26 mouse cellular contexts compared by ENCODE assay signal in genomic region chr13:18338910-18339501, GRCm38 (mm10). TPM values are rescaled to one million over a fixed set of nuclear protein-coding genes. Genes with fewer than 3 reads are reported as not detected.
DNase-seq lines count a peak whose midpoint lies in the region; ATAC-seq and TF ChIP-seq lines count a peak whose summit lies in the region.
"Had no signal": no experiment of that assay in that cellular context is flagged by ENCODE, and none has a peak within 500 bp of the region (broad histone marks: within the 10 kb centered on the region; RNA-seq: fewer than 3 reads in every experiment).

No protein-coding gene starts in this region.

- no peak overlapping the region for H3K4me2 ChIP-seq in forebrain, postnatal 0 days (ENCODE audit: low read depth)
- H3K4me2 ChIP-seq in forebrain, embryonic 12.5 days, result no peak overlapping the region
- H3K4me2 ChIP-seq: heart, embryonic 15.5 days; lung, embryonic 15.5 days; neural tube, embryonic 12.5 days had no signal

- H3K4me3 ChIP-seq in forebrain, postnatal 0 days (ENCODE audit: low read depth, low read length), result no peak overlapping the region
- H3K4me3 ChIP-seq in forebrain, embryonic 12.5 days (replicated peaks), result no peak overlapping the region
- H3K4me3 ChIP-seq: heart, adult 2 months; heart, embryonic 15.5 days; layer of hippocampus, adult 2 months; lung, embryonic 15.5 days; midbrain, embryonic 10.5 days; neural tube, embryonic 12.5 days had no signal

- no peak for DNase-seq in forebrain, postnatal 0 days
- peak; percentile 8 to 28 for DNase-seq in layer of hippocampus, adult 18-20 months (ENCODE audit: low spot score in 2 of 2)
- no peak for DNase-seq in layer of hippocampus, adult 9-10 months (ENCODE audit: low spot score)
- peak; percentile 18 to 32 for DNase-seq in right cerebral cortex, adult 2 months (ENCODE audit: low spot score in 2 of 2)
- DNase-seq in right cerebral cortex, postnatal 14 days, result no peak
- DNase-seq in heart, postnatal 10 days, result no peak
- DNase-seq: adrenal gland, postnatal 10 days; cerebellum, adult 9-11 months; gastrocnemius, postnatal 25 days; heart, adult 2 months; kidney, adult 11 months; spleen, adult 18-20 months; thymus, postnatal 4 days had no signal

- peak; percentile 19; the same call in 1 of the 2 replicates for ATAC-seq in forebrain, postnatal 0 days
- no peak for ATAC-seq in forebrain, embryonic 12.5 days (ENCODE audit: low FRiP score)
- no peak for ATAC-seq in erythroblast, adult 5-6 weeks (replicated peaks; ENCODE audit: low FRiP score, poor library complexity, severe bottlenecking)
- ATAC-seq: activated CD4-positive, CD25-positive, alpha-beta regulatory T cell, adult 4 months had no signal

- TF ChIP-seq CTCF in forebrain, postnatal 0 days (IDR thresholded peaks at IDR 0.05; ENCODE audit: low read depth), result no peak

- no peak overlapping the region for H3K27ac ChIP-seq in forebrain, postnatal 0 days (ENCODE audit: low read depth, low read length)
- H3K27ac ChIP-seq in forebrain, embryonic 12.5 days, result no peak overlapping the region
- H3K27ac ChIP-seq: heart, adult 2 months; heart, embryonic 15.5 days; kidney, postnatal 0 days; layer of hippocampus, adult 2 months; liver, embryonic 14.5 days; lung, embryonic 15.5 days; macrophage; midbrain, embryonic 10.5 days; neural tube, embryonic 12.5 days had no signal

- no peaks in the 10 kb centered on the region for H3K9me3 ChIP-seq in forebrain, postnatal 0 days (ENCODE audit: low read length)
- H3K9me3 ChIP-seq in forebrain, embryonic 12.5 days, result no peaks in the 10 kb centered on the region
- H3K9me3 ChIP-seq: heart, embryonic 15.5 days; lung, embryonic 15.5 days; midbrain, embryonic 10.5 days; neural tube, embryonic 12.5 days had no signal

- intact Hi-C loops in heart, postnatal 10 days (cut with DNase I), result no loop called here

- WGBS in forebrain, postnatal 0 days, result 69% methylated on average over 10 of the region's 10 CpGs
- 79% methylated on average over 10 of the region's 10 CpGs for WGBS in forebrain, embryonic 12.5 days

- H3K9ac ChIP-seq in forebrain, postnatal 0 days, result no peak overlapping the region
- no peak overlapping the region for H3K9ac ChIP-seq in forebrain, embryonic 12.5 days
- H3K9ac ChIP-seq: heart, embryonic 15.5 days; liver, embryonic 14.5 days; lung, embryonic 15.5 days; neural tube, embryonic 12.5 days had no signal

- H3K36me3 ChIP-seq in forebrain, postnatal 0 days (ENCODE audit: insufficient read depth), result no peaks in the 10 kb centered on the region
- H3K36me3 ChIP-seq in forebrain, embryonic 12.5 days (replicated peaks), result no peaks in the 10 kb centered on the region
- H3K36me3 ChIP-seq: heart, embryonic 15.5 days; lung, embryonic 15.5 days; midbrain, embryonic 10.5 days; neural tube, embryonic 12.5 days had no signal

- H3K27me3 ChIP-seq in forebrain, postnatal 0 days (ENCODE audit: insufficient read depth, low read length), result no peaks in the 10 kb centered on the region
- no peaks in the 10 kb centered on the region for H3K27me3 ChIP-seq in forebrain, embryonic 12.5 days
- H3K27me3 ChIP-seq: heart, embryonic 15.5 days; lung, embryonic 15.5 days; neural tube, embryonic 12.5 days had no signal

- peaks cover 12% of the 10 kb centered on the region; the same call in 1 of the 2 replicates for H3K4me1 ChIP-seq in forebrain, postnatal 0 days (ENCODE audit: insufficient read depth)
- H3K4me1 ChIP-seq in forebrain, embryonic 12.5 days, result peaks cover 4% of the 10 kb centered on the region; the same call in 1 of the 2 replicates
- H3K4me1 ChIP-seq: heart, embryonic 15.5 days; lung, embryonic 15.5 days; neural tube, embryonic 12.5 days had no signal

RNA-seq across cellular contexts. Expression of gene Pou6f2, which starts 58.5 kb away (rescaled TPM):
- 0.92 and 2.4 TPM in 2 replicates for total RNA-seq in forebrain, postnatal 0 days (2014; rRNA removed)
- 5.1 and 9.7 TPM in 2 replicates for polyA plus RNA-seq in forebrain, postnatal 0 days (2015; fragmentation: Nextera tagmentation; extraction: Ambion mirVana)
- 4.6 and 6.7 TPM in 2 replicates for polyA plus RNA-seq in forebrain, embryonic 12.5 days (2016; fragmentation: Nextera tagmentation; extraction: Ambion mirVana)
- total RNA-seq in layer of hippocampus, adult 18-20 months (2021), result 1 to 10 TPM; 1.2 to 1.3 TPM
- not detected in 2 replicates for total RNA-seq in erythroblast, adult 5-6 weeks (2015; ENCODE audit: low replicate concordance)
- not detected in 2 replicates for total RNA-seq in erythroblast, adult 5-6 weeks (2017; ENCODE audit: low replicate concordance)
- not detected for total RNA-seq in heart, postnatal 10 days (2021)
- total RNA-seq: adrenal gland, postnatal 10 days; gastrocnemius, postnatal 25 days; hematopoietic stem cell, adult 5-6 weeks; monocyte, adult 5-6 weeks had no signal
- polyA plus RNA-seq: liver, embryonic 14.5 days; macrophage had no signal

Comparison
In these comparisons a context has a peak if more than half of its experiments do, and no peak if none do; other contexts are left out.
1. DNase-seq: peak in layer of hippocampus, adult 18-20 months (2 of 2) and right cerebral cortex, adult 2 months (2 of 2); none in forebrain, postnatal 0 days (single experiment), layer of hippocampus, adult 9-10 months (single experiment), right cerebral cortex, postnatal 14 days (single experiment) and heart, postnatal 10 days (0 of 2).